In genomic region chr3:89847126-89847525, GRCm38 (mm10) we compare ENCODE assay signal across 14 mouse cellular contexts. TPM values are rescaled to one million over a fixed set of nuclear protein-coding genes. Genes with fewer than 3 reads are reported as not detected.
DNase-seq lines count a peak whose midpoint lies in the region; ATAC-seq and TF ChIP-seq lines count a peak whose summit lies in the region.
"Had no signal": no experiment of that assay in that cellular context is flagged by ENCODE, and none has a peak within 500 bp of the region (broad histone marks: within the 10 kb centered on the region; RNA-seq: fewer than 3 reads in every experiment).

No protein-coding gene starts in this region.

- no peak for ATAC-seq in heart, embryonic 11.5 days (replicated peaks; ENCODE audit: insufficient number of reproducible peaks, low FRiP score, low TSS enrichment)
- ATAC-seq in kidney, embryonic 15.5 days (replicated peaks; ENCODE audit: low FRiP score) = no peak
- no peak for ATAC-seq in kidney, embryonic 14.5 days (ENCODE audit: low FRiP score, low TSS enrichment)
- no peak for ATAC-seq in lung, embryonic 16.5 days (ENCODE audit: low read depth)

- WGBS in heart, embryonic 11.5 days (ENCODE audit: insufficient replicate concordance) = 80% methylated on average over 3 of the region's 3 CpGs
- 76% methylated on average over 3 of the region's 3 CpGs for WGBS in heart, embryonic 10.5 days
- 88% methylated on average over 3 of the region's 3 CpGs for WGBS in kidney, embryonic 15.5 days
- WGBS in kidney, embryonic 14.5 days = 79% methylated on average over 3 of the region's 3 CpGs
- whole genome bisulfite sequencing in lung, embryonic 16.5 days = 84% methylated on average over 3 of the region's 3 CpGs
- 73% methylated on average over 3 of the region's 3 CpGs for WGBS in lung, adult 2 months

- H3K9ac ChIP-seq in heart, embryonic 11.5 days (ENCODE audit: low read depth, low read length) = no peak overlapping the region
- H3K9ac ChIP-seq in kidney, embryonic 15.5 days = no peak overlapping the region
- no peak overlapping the region for H3K9ac ChIP-seq in kidney, embryonic 14.5 days (ENCODE audit: low read depth, low read length)
- no peak overlapping the region for H3K9ac ChIP-seq in lung, embryonic 16.5 days (ENCODE audit: low read length)
- H3K9ac ChIP-seq: embryonic facial prominence, embryonic 15.5 days; hindbrain, embryonic 13.5 days; limb, embryonic 13.5 days had no signal

- no peak overlapping the region for H3K4me2 ChIP-seq in heart, embryonic 11.5 days
- H3K4me2 ChIP-seq in kidney, embryonic 15.5 days = no peak overlapping the region
- no peak overlapping the region for H3K4me2 ChIP-seq in kidney, embryonic 14.5 days (replicated peaks; ENCODE audit: low read depth, low read length)
- no peak overlapping the region for H3K4me2 ChIP-seq in lung, embryonic 16.5 days (ENCODE audit: low read depth, low read length)
- H3K4me2 ChIP-seq: embryonic facial prominence, embryonic 15.5 days; hindbrain, embryonic 13.5 days; limb, embryonic 13.5 days had no signal

- TF ChIP-seq CTCF in lung, adult 2 months (IDR thresholded peaks at IDR 0.05; ENCODE audit: insufficient read depth, low read length) = no peak

- H3K36me3 ChIP-seq in heart, embryonic 11.5 days (ENCODE audit: control insufficient read depth, insufficient read depth, low read length) = no peaks in the 10 kb centered on the region
- peaks cover 17% of the 10 kb centered on the region for H3K36me3 ChIP-seq in heart, embryonic 10.5 days
- H3K36me3 ChIP-seq in kidney, embryonic 15.5 days = no peaks in the 10 kb centered on the region
- H3K36me3 ChIP-seq in kidney, embryonic 14.5 days (ENCODE audit: control insufficient read depth, insufficient read depth, low read length) = no peaks in the 10 kb centered on the region
- no peaks in the 10 kb centered on the region for H3K36me3 ChIP-seq in lung, embryonic 16.5 days (ENCODE audit: control insufficient read depth, insufficient read depth, low read length)
- H3K36me3 ChIP-seq: embryonic facial prominence, embryonic 15.5 days; hindbrain, embryonic 13.5 days; limb, embryonic 13.5 days had no signal

- H3K4me1 ChIP-seq in heart, embryonic 11.5 days (ENCODE audit: control insufficient read depth, insufficient read depth, low read length) = no peaks in the 10 kb centered on the region
- H3K4me1 ChIP-seq in heart, embryonic 10.5 days = peaks cover 11% of the 10 kb centered on the region; the same call in 1 of the 2 replicates
- H3K4me1 ChIP-seq in kidney, embryonic 15.5 days = peaks cover 13% of the 10 kb centered on the region
- 0 out of 2 replicates have a peak, but pooled peaks cover 3% of the 10 kb centered on the region for H3K4me1 ChIP-seq in kidney, embryonic 14.5 days (ENCODE audit: control insufficient read depth, insufficient read depth, low read length)
- peaks cover 8% of the 10 kb centered on the region; the same call in 1 of the 2 replicates for H3K4me1 ChIP-seq in lung, embryonic 16.5 days (replicated peaks; ENCODE audit: control insufficient read depth, insufficient read depth, low read length)
- peaks cover 17% of the 10 kb centered on the region for H3K4me1 ChIP-seq in lung, adult 2 months (ENCODE audit: control insufficient read depth, insufficient read depth, low read length)
- H3K4me1 ChIP-seq: hindbrain, embryonic 13.5 days had no signal

- no peaks in the 10 kb centered on the region for H3K9me3 ChIP-seq in heart, embryonic 11.5 days (replicated peaks; ENCODE audit: control insufficient read depth, low read length)
- H3K9me3 ChIP-seq in heart, embryonic 10.5 days = no peaks in the 10 kb centered on the region
- H3K9me3 ChIP-seq in kidney, embryonic 15.5 days (replicated peaks) = no peaks in the 10 kb centered on the region
- peaks cover 3% of the 10 kb centered on the region for H3K9me3 ChIP-seq in kidney, embryonic 14.5 days (ENCODE audit: control insufficient read depth, low read length)
- 0 out of 2 replicates have a peak, but pooled peaks cover under 1% of the 10 kb centered on the region for H3K9me3 ChIP-seq in lung, embryonic 16.5 days (ENCODE audit: control insufficient read depth, low read length)
- H3K9me3 ChIP-seq: embryonic facial prominence, embryonic 15.5 days; hindbrain, embryonic 13.5 days had no signal

- TF ChIP-seq POLR2A in lung, adult 2 months (IDR thresholded peaks at IDR 0.05; ENCODE audit: borderline replicate concordance, extremely low read depth, low read depth, low read length) = no peak

- no peak overlapping the region for H3K4me3 ChIP-seq in heart, embryonic 11.5 days (ENCODE audit: low read depth, low read length)
- H3K4me3 ChIP-seq in heart, embryonic 10.5 days = no peak overlapping the region
- no peak overlapping the region for H3K4me3 ChIP-seq in kidney, embryonic 15.5 days (replicated peaks)
- no peak overlapping the region for H3K4me3 ChIP-seq in kidney, embryonic 14.5 days (ENCODE audit: low read length)
- no peak overlapping the region for H3K4me3 ChIP-seq in lung, embryonic 16.5 days (ENCODE audit: low read length)
- H3K4me3 ChIP-seq in lung, adult 2 months (replicated peaks; ENCODE audit: extremely low read depth, low read depth, low read length) = no peak overlapping the region
- H3K4me3 ChIP-seq: embryonic facial prominence, embryonic 15.5 days; hindbrain, embryonic 13.5 days; limb, embryonic 13.5 days had no signal

- H3K27ac ChIP-seq in heart, embryonic 11.5 days (ENCODE audit: low read depth, low read length) = peak overlapping the region; percentile 54
- H3K27ac ChIP-seq in heart, embryonic 10.5 days = no peak overlapping the region
- H3K27ac ChIP-seq in kidney, embryonic 15.5 days = peak overlapping the region; percentile 81; the same call in 1 of the 2 replicates
- no peak overlapping the region for H3K27ac ChIP-seq in kidney, embryonic 14.5 days (ENCODE audit: low read depth, low read length)
- H3K27ac ChIP-seq in lung, embryonic 16.5 days (ENCODE audit: low read length) = peak overlapping the region; percentile 76
- H3K27ac ChIP-seq: embryonic facial prominence, embryonic 15.5 days; hindbrain, embryonic 13.5 days; limb, embryonic 13.5 days had no signal

- no peaks in the 10 kb centered on the region for H3K27me3 ChIP-seq in heart, embryonic 11.5 days (ENCODE audit: control insufficient read depth, insufficient read depth, low read length)
- H3K27me3 ChIP-seq in heart, embryonic 10.5 days (ENCODE audit: insufficient read depth, poor library complexity, severe bottlenecking) = no peaks in the 10 kb centered on the region
- H3K27me3 ChIP-seq in kidney, embryonic 15.5 days = no peaks in the 10 kb centered on the region
- no peaks in the 10 kb centered on the region for H3K27me3 ChIP-seq in kidney, embryonic 14.5 days (ENCODE audit: control insufficient read depth, insufficient read depth, low read length)
- H3K27me3 ChIP-seq in lung, embryonic 16.5 days (ENCODE audit: control insufficient read depth, insufficient read depth, low read depth, low read length) = no peaks in the 10 kb centered on the region
- H3K27me3 ChIP-seq: embryonic facial prominence, embryonic 15.5 days; hindbrain, embryonic 13.5 days; limb, embryonic 13.5 days had no signal

- DNase-seq in heart, embryonic 10.5 days (ENCODE audit: low spot score) = no peak
- DNase-seq in lung, adult 2 months = no peak
- DNase-seq in cerebellum, adult 18-20 months = no peak
- no peak for DNase-seq in frontal cortex, postnatal 10 days (ENCODE audit: low spot score in 2 of 2)
- DNase-seq: cerebellum, adult 8-10 months; midbrain, embryonic 14.5 days; thymus, postnatal 14 days had no signal

RNA-seq across cellular contexts. Expression of gene She, which starts 16.0 kb away (rescaled TPM):
- polyA plus RNA-seq in heart, embryonic 11.5 days (2014; fragmentation: Nextera tagmentation; extraction: Ambion mirVana) = 6.7 and 6.9 TPM in 2 replicates
- 5.4 and 5.9 TPM in 2 replicates for polyA plus RNA-seq in heart, embryonic 10.5 days (2016; fragmentation: Nextera tagmentation; extraction: Ambion mirVana)
- polyA plus RNA-seq in kidney, embryonic 15.5 days (2015; fragmentation: Nextera tagmentation; extraction: Ambion mirVana) = 6.6 and 7.5 TPM in 2 replicates
- 5.4 and 8.2 TPM in 2 replicates for polyA plus RNA-seq in kidney, embryonic 14.5 days (2014; fragmentation: Nextera tagmentation; extraction: Ambion mirVana)
- 8.8 and 9.3 TPM in 2 replicates for polyA plus RNA-seq in lung, embryonic 16.5 days (2015; fragmentation: Nextera tagmentation; extraction: Ambion mirVana)
- 15.1 and 16.3 TPM in 2 replicates for polyA plus RNA-seq in lung, adult 2 months (2012; rRNA removed)

Comparison
In these comparisons a context has a peak if more than half of its experiments do, and no peak if none do; other contexts are left out.
1. H3K27ac ChIP-seq: peak in heart, embryonic 11.5 days (single experiment), kidney, embryonic 15.5 days (single experiment) and lung, embryonic 16.5 days (single experiment); none in heart, embryonic 10.5 days (single experiment) and kidney, embryonic 14.5 days (single experiment).